Mouse (Mus musculus): ENCODE measurements around the gene Pou1f1. TPM values are rescaled to one million over a fixed set of nuclear protein-coding genes. Genes with fewer than 3 reads are reported as not detected.

Gene Pou1f1
- polyA plus RNA-seq (2012), result 0.02 TPM in 1 of 2 replicates, not detected in the other

GRCm38 (mm10) chr16:65520211-65520610 is at the start of gene Pou1f1:
Gene Pou1f1, plus strand, starts transcription at chr16:65520511.
- Histone ChIP-seq H3K4me3 (replicated peaks) (no peak within 1 kb of the TSS), H3K4me1 (ENCODE audit: control insufficient read depth) (no peaks in the 10 kb centered on the region), H3K9me3 (ENCODE audit: control insufficient read depth, low read length) (no peaks in the 10 kb centered on the region), H3K27me3 (ENCODE audit: control insufficient read depth) (no peaks in the 10 kb centered on the region), H3K36me3 (ENCODE audit: control insufficient read depth) (no peaks in the 10 kb centered on the region)
- TF ChIP-seq GATA1 (IDR thresholded peaks at IDR 0.05; ENCODE audit: low read length), result no peak
- TF ChIP-seq TAL1 (IDR thresholded peaks at IDR 0.05; ENCODE audit: low read length), result no peak

- Histone ChIP-seq H3K4me1 (ENCODE audit: control insufficient read depth) (no peaks in the 10 kb centered on the region), H3K27me3 (ENCODE audit: control insufficient read depth) (no peaks in the 10 kb centered on the region), H3K4me3 (replicated peaks) (no peak overlapping the region), H3K9me3 (ENCODE audit: control insufficient read depth, low read length) (no peaks in the 10 kb centered on the region; the same call in 1 of the 2 replicates), H3K36me3 (ENCODE audit: control insufficient read depth) (no peaks in the 10 kb centered on the region)
- no peak for TF ChIP-seq TAL1 (IDR thresholded peaks at IDR 0.05; ENCODE audit: low read length)
- TF ChIP-seq GATA1 (IDR thresholded peaks at IDR 0.05; ENCODE audit: low read length), result no peak
Measured at GRCm38 (mm10) chr16:65470650-65471049, 49.7 kb upstream of the Pou1f1 start.

- Histone ChIP-seq H3K9me3 (ENCODE audit: control insufficient read depth, low read length) (no peaks in the 10 kb centered on the region; the same call in 1 of the 2 replicates), H3K4me3 (replicated peaks) (no peak overlapping the region), H3K4me1 (ENCODE audit: control insufficient read depth) (no peaks in the 10 kb centered on the region), H3K27me3 (ENCODE audit: control insufficient read depth) (no peaks in the 10 kb centered on the region), H3K36me3 (ENCODE audit: control insufficient read depth) (no peaks in the 10 kb centered on the region)
- TF ChIP-seq TAL1 (IDR thresholded peaks at IDR 0.05; ENCODE audit: low read length) (no peak), GATA1 (IDR thresholded peaks at IDR 0.05; ENCODE audit: low read length) (no peak)
Measured at GRCm38 (mm10) chr16:65472472-65473001, 47.8 kb upstream of the Pou1f1 start.

- TF ChIP-seq TAL1 (IDR thresholded peaks at IDR 0.05; ENCODE audit: low read length), result no peak
- Histone ChIP-seq H3K9me3 (ENCODE audit: control insufficient read depth, low read length) (no peaks in the 10 kb centered on the region), H3K4me1 (ENCODE audit: control insufficient read depth) (no peaks in the 10 kb centered on the region), H3K36me3 (ENCODE audit: control insufficient read depth) (no peaks in the 10 kb centered on the region), H3K27me3 (ENCODE audit: control insufficient read depth) (no peaks in the 10 kb centered on the region), H3K4me3 (replicated peaks) (no peak overlapping the region)
Measured at GRCm38 (mm10) chr16:65485726-65486125, 34.6 kb upstream of the Pou1f1 start.

GRCm38 (mm10) chr16:65496030-65496429 is 24.3 kb upstream of the Pou1f1 start:
- TF ChIP-seq TAL1 (IDR thresholded peaks at IDR 0.05; ENCODE audit: low read length) (no peak), GATA1 (IDR thresholded peaks at IDR 0.05; ENCODE audit: low read length) (no peak)
- Histone ChIP-seq H3K36me3 (ENCODE audit: control insufficient read depth) (no peaks in the 10 kb centered on the region), H3K4me1 (ENCODE audit: control insufficient read depth) (no peaks in the 10 kb centered on the region), H3K27me3 (ENCODE audit: control insufficient read depth) (no peaks in the 10 kb centered on the region), H3K9me3 (ENCODE audit: control insufficient read depth, low read length) (no peaks in the 10 kb centered on the region), H3K4me3 (replicated peaks) (no peak overlapping the region)

- H3K36me3 ChIP-seq (ENCODE audit: control insufficient read depth), result no peaks in the 10 kb centered on the region
- no peak overlapping the region for H3K4me3 ChIP-seq (replicated peaks)
- H3K27me3 ChIP-seq (ENCODE audit: control insufficient read depth), result no peaks in the 10 kb centered on the region
- TF ChIP-seq TAL1 (IDR thresholded peaks at IDR 0.05; ENCODE audit: low read length) (no peak), GATA1 (IDR thresholded peaks at IDR 0.05; ENCODE audit: low read length) (no peak)
- no peaks in the 10 kb centered on the region for H3K4me1 ChIP-seq (ENCODE audit: control insufficient read depth)
- no peaks in the 10 kb centered on the region for H3K9me3 ChIP-seq (ENCODE audit: control insufficient read depth, low read length)
Measured at GRCm38 (mm10) chr16:65497049-65497448, 23.3 kb upstream of the Pou1f1 start.

- no peaks in the 10 kb centered on the region for H3K9me3 ChIP-seq (ENCODE audit: control insufficient read depth, low read length)
- H3K27me3 ChIP-seq (ENCODE audit: control insufficient read depth), result no peaks in the 10 kb centered on the region
- TF ChIP-seq TAL1 (IDR thresholded peaks at IDR 0.05; ENCODE audit: low read length), result no peak
- no peak for TF ChIP-seq GATA1 (IDR thresholded peaks at IDR 0.05; ENCODE audit: low read length)
- H3K4me1 ChIP-seq (ENCODE audit: control insufficient read depth), result no peaks in the 10 kb centered on the region
- no peak overlapping the region for H3K4me3 ChIP-seq (replicated peaks)
- H3K36me3 ChIP-seq (ENCODE audit: control insufficient read depth), result no peaks in the 10 kb centered on the region
Measured at GRCm38 (mm10) chr16:65514223-65514622, 6.1 kb upstream of the Pou1f1 start.

- Histone ChIP-seq H3K4me1 (ENCODE audit: control insufficient read depth) (no peaks in the 10 kb centered on the region), H3K36me3 (ENCODE audit: control insufficient read depth) (no peaks in the 10 kb centered on the region), H3K4me3 (replicated peaks) (no peak overlapping the region), H3K9me3 (ENCODE audit: control insufficient read depth, low read length) (no peaks in the 10 kb centered on the region), H3K27me3 (ENCODE audit: control insufficient read depth) (no peaks in the 10 kb centered on the region)
- TF ChIP-seq GATA1 (IDR thresholded peaks at IDR 0.05; ENCODE audit: low read length) (no peak), TAL1 (IDR thresholded peaks at IDR 0.05; ENCODE audit: low read length) (no peak)
Measured at GRCm38 (mm10) chr16:65526004-65526403, 5.7 kb downstream of the Pou1f1 start.

- Histone ChIP-seq H3K4me1 (ENCODE audit: control insufficient read depth) (no peaks in the 10 kb centered on the region), H3K27me3 (ENCODE audit: control insufficient read depth) (no peaks in the 10 kb centered on the region), H3K9me3 (ENCODE audit: control insufficient read depth, low read length) (no peaks in the 10 kb centered on the region), H3K36me3 (ENCODE audit: control insufficient read depth) (no peaks in the 10 kb centered on the region), H3K4me3 (replicated peaks) (no peak overlapping the region)
- TF ChIP-seq GATA1 (IDR thresholded peaks at IDR 0.05; ENCODE audit: low read length), result no peak
- no peak for TF ChIP-seq TAL1 (IDR thresholded peaks at IDR 0.05; ENCODE audit: low read length)
Measured at GRCm38 (mm10) chr16:65526695-65527094, 6.4 kb downstream of the Pou1f1 start.

GRCm38 (mm10) chr16:65529589-65529988 is 9.3 kb downstream of the Pou1f1 start:
- Histone ChIP-seq H3K36me3 (ENCODE audit: control insufficient read depth) (no peaks in the 10 kb centered on the region), H3K4me1 (ENCODE audit: control insufficient read depth) (no peaks in the 10 kb centered on the region), H3K4me3 (replicated peaks) (no peak overlapping the region), H3K9me3 (ENCODE audit: control insufficient read depth, low read length) (no peaks in the 10 kb centered on the region), H3K27me3 (ENCODE audit: control insufficient read depth) (no peaks in the 10 kb centered on the region)
- no peak for TF ChIP-seq GATA1 (IDR thresholded peaks at IDR 0.05; ENCODE audit: low read length)
- no peak for TF ChIP-seq TAL1 (IDR thresholded peaks at IDR 0.05; ENCODE audit: low read length)

Measured in erythroblast, embryonic 14.5 days (primary cell).